14 mouse cellular contexts compared by ENCODE assay signal in genomic region chr1:189362579-189362978, GRCm38 (mm10). TPM values are rescaled to one million over a fixed set of nuclear protein-coding genes. Genes with fewer than 3 reads are reported as not detected.
"Had no signal": no experiment of that assay in that cellular context is flagged by ENCODE, and none has a peak within 500 bp of the region (broad histone marks: within the 10 kb centered on the region; RNA-seq: fewer than 3 reads in every experiment).

No protein-coding gene starts in this region.

- H3K27me3 ChIP-seq: limb, embryonic 12.5 days; liver, embryonic 13.5 days; lung, embryonic 15.5 days; midbrain, embryonic 13.5 days; neural tube, embryonic 15.5 days had no signal

- H3K4me2 ChIP-seq: limb, embryonic 12.5 days; liver, embryonic 13.5 days; lung, embryonic 15.5 days; midbrain, embryonic 13.5 days; neural tube, embryonic 15.5 days had no signal

- DNase-seq: kidney, postnatal 25 days; liver; liver, embryonic 13.5 days; liver, postnatal 0 days; right cerebral cortex, adult 18-20 months; right cerebral cortex, postnatal 25 days; thymus, adult 18-20 months; thymus, postnatal 25 days had no signal

- H3K4me3 ChIP-seq: limb, embryonic 12.5 days; liver, embryonic 13.5 days; lung, embryonic 15.5 days; midbrain, embryonic 13.5 days; myocyte; neural tube, embryonic 15.5 days had no signal

- H3K4me1 ChIP-seq: limb, embryonic 12.5 days; liver, embryonic 13.5 days; midbrain, embryonic 13.5 days; neural tube, embryonic 15.5 days had no signal

- ATAC-seq: liver, postnatal 0 days; midbrain, embryonic 13.5 days had no signal

- H3K36me3 ChIP-seq: limb, embryonic 12.5 days; liver, embryonic 13.5 days; lung, embryonic 15.5 days; midbrain, embryonic 13.5 days; neural tube, embryonic 15.5 days had no signal

- H3K9me3 ChIP-seq: limb, embryonic 12.5 days; liver, embryonic 13.5 days; lung, embryonic 15.5 days; midbrain, embryonic 13.5 days; neural tube, embryonic 15.5 days had no signal

- H3K9ac ChIP-seq: limb, embryonic 12.5 days; liver, embryonic 13.5 days; liver, postnatal 0 days; lung, embryonic 15.5 days; midbrain, embryonic 13.5 days; neural tube, embryonic 15.5 days had no signal

- H3K27ac ChIP-seq: limb, embryonic 12.5 days; liver, embryonic 13.5 days; lung, embryonic 15.5 days; midbrain, embryonic 13.5 days; neural tube, embryonic 15.5 days had no signal

RNA-seq across cellular contexts. Expression of gene Kcnk2, which starts 39.5 kb away (rescaled TPM):
- total RNA-seq: megakaryocyte-erythroid progenitor cell, adult 5-6 weeks had no signal
- polyA plus RNA-seq: liver, postnatal 0 days had no signal
